Mouse (Mus musculus) heart, adult 9 months (tissue): ENCODE measurements at regions not wholly inside any gene's neighbourhood (a gene's known extent, or its start where the extent isn't known, plus 50 kb on each side); places are given as distances from the start of the nearest gene placed in this dataset.

ENCODE experiments used
- DNase-seq, 2 experiments: peaks; one replicate each; pipeline ENCODE4 v3.0.0; 2022; ENCODE audit warnings: low spot score in 2 of 2

DNA sequence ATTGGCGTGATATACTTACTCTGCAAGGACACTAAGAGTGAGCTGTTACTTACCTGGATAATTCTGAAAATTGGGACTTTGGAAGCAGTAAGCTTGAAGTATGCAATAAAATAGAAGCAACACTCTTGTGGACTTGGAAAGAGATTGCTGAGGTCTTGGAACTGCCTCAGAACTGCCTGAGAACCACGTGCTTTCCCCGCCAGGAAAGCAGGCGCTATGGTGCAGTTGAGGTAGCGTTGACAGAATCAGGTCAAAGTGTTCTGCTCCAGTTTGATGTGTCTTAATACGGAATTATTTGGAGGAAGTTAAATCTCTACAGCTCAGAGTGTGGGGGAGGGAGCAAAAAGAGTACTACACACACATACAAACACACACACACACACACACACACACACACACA, 102.8 kb upstream of the Gm11146 start:
- DNase-seq, result peak; percentile 10 to 39

DNA sequence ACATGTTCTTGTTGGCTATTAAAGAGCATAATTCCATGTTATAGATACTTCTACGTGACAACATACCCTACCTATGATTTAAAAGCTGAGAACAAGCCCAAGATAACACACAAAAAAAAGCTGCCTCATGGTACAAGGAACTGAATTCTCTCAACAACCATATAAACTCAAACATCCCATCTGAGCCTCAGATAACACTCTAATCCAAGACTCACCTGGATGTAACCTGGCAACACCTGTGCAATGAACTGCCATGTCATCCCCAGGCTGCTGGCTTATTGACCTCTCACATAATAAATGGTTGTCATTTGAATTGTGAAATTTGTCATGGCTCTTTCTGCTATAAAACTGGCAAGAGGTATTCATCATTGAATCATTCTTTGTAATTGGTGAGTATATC, 93.5 kb upstream of the Gm11146 start:
- no peak for DNase-seq

- DNase-seq, result no peak
Observed at GRCm38 (mm10) chr16:77687056-77687839, 85.4 kb upstream of the Gm11146 start.

- no peak for DNase-seq
Observed at GRCm38 (mm10) chr16:77685651-77686190, 83.8 kb upstream of the Gm11146 start.

DNA sequence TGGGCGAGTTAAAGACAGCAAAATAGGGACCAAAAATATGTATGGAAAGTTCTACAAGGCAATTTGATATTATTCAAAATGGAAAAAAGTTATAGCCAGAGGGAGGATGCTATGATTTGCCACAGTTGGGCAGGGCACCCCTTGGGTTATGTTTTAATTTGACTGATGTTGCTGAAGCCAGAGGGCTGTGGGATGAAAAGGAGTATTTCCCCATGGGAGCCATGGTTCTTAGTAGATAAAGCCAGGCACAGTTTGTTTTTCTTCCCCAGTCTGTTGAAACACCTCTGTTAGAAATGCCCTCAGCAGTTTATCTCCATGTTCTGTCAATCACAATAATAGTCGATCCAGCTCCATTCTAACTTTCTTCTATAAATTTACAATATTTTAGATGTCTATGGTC, 82.6 kb upstream of the Gm11146 start:
- DNase-seq, result no peak

DNA sequence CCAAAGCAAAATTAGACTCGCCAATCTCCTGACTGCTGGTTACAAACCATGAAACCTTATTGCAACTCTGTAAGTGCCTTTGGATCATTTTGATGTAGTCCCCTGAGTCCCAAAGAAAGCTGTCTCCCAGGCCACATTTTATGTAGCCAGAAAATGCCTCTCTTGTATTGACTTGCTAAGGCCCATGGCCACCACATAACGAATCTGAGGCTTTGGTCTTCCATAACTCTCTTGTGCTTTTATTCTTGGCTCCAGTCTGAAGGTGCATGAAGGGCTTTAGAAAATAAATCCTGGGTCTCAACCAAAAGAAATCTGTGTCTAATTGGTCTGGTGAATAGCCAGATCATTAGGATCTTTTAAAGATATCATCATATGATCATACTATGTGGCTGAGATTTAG, 77.3 kb upstream of the Gm11146 start:
- DNase-seq, result no peak

GRCm38 (mm10) chr16:77676805-77677204, 74.9 kb upstream of the Gm11146 start:
- DNase-seq, result no peak

DNA sequence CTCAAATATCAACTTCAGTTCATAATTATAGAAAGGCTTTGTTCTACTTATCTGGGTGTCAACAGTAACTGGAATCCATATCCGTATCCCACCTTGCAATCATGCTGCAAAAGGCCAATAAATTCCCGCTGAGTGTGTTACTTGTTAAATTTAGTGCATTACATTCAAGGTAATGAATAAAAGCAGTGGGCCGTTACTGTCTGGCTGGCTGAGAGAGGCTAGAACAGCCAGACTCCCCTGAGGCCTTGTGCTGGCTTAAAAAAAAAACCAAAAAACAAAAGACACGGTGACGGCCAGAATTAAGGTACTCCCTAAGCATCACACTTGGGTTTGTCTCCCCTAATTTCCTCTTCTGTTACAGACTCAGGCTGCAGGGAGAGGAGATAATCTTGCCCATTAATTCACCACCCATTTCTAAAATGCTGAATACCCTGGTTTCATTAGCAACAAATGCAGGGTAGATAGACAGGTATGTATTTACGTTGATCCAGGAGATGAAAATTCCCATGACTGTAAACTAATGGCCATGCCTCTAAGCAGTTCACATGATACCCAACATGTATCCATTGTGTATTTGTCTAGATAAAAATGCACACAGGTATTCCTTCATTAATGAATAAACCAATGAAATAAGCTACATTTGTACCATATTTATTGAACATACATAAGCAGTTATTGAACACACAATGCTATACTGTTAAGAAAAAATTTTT, 74.1 kb upstream of the Gm11146 start:
- no peak for DNase-seq

- no peak for DNase-seq
Observed at GRCm38 (mm10) chr16:77671253-77671652, 69.4 kb upstream of the Gm11146 start.

DNA sequence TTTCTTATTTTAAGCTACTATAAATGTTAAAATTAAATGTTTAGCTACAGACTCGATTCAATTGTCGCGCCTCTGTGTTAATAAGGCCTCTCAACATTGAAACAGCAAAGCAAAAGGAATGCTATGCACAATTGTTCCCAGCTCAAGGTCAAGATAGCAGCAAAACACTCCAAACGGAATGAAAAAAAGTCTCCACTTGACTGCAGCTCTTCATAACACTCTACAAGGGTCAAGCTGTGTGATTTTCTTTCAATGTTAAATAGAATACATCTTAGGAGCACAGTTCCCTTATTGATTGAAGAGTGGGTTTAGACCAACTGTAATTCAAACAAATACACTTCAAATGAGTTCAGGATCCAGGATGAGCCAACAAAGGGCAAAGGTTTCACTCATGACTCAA, 63.9 kb upstream of the Gm11146 start:
- DNase-seq, result no peak

DNA sequence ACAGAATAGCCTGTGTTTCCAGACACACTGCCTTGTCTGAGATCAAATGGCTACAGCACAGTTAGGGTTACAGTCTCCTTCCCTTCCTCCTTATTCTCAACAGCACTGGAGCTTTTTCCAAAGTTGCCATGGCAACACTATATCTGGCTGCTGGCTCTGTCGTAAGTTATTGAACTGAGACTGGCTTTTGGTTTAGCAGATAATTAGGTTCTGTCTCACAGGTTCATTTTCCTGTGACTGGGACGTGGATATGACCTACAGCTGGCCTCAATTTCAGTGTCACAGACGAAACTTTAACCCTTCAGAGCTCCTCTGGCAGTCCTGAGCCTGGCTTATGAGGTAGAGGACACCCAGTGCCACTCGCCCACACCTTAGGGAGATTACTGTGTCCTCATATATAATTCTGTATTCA, 60.2 kb upstream of the Gm11146 start:
- DNase-seq, result no peak

DNA sequence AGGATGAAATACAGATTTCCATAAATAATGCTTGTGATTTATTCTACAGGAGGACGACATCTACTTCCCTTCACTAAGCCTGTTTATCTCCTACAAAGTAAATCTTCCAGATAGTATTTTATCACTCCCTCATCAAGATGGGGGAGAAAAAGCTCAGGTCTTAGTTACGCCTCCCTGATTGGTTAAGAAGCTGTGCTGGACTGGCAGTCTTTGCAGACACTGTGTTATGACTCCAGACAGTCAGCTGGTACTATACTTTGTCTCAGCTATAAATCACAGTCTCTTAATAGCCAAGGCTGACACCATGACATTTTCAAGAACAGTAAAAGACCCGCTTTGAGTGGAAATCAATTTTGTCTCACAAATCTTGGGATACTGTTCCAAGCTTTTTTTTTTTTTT, 51.4 kb upstream of the Gm11146 start:
- no peak for DNase-seq
